Mouse (Mus musculus) thymus, postnatal 0 days (tissue): ENCODE results near the gene Adamts12. TPM values are rescaled to one million over a fixed set of nuclear protein-coding genes. Genes with fewer than 3 reads are reported as not detected.

Source experiments
- DNase-seq: peaks from one replicate; pipeline ENCODE4 v3.0.0-alpha.2; 2015; ENCODE audit warnings: low spot score
- polyA plus RNA-seq: library from polyadenylated mRNA; unstranded; fragments of >200 nt; fragmentation: Nextera tagmentation; extraction: Ambion mirVana; gene quantifications from 2 replicates; pipeline ENCODE4 v1.2.1, GENCODE M21; 2015

The Adamts12 gene
- polyA plus RNA-seq, 1 experiment from 2014 or later: 0.48 TPM

DNA sequence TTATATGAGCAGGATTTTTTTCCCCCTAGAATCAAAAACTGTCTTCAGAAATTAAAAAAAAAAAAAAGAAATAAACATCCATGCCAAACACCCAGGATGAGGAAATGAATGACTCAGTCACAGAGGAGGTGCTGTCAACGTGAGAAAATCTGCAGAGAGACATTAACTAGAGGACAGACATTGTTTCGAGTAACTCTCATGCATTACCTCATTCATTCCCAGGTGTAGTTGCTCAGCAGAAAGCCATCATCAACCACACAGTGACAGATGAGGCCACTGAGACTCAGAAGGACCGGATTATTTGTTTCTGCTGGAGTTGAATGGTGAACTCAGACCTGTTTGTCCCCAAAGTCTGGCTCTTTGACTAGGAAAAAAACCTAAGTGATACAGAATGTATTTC, 81.0 kb downstream of the Adamts12 start:
- no peak for DNase-seq

DNA sequence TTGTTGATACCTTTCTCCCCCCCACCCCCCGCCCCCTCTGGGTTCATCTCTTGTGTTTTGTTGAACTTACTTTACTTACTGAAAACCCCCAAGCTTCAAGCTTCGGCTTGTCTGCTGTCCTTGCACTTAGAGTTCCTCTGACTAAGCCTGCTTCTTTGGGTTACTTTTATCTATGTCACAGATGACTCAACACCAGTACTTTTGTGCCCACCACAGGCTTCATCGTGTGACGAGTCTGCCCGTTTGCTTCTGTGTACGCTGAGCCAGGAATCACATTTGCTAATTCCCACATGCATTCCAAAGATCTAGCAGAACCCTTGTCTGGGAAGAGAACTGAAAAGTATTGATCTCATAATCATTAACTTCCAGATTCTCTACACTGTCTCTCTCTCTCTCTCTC, 94.8 kb downstream of the Adamts12 start:
- DNase-seq: no peak

DNA sequence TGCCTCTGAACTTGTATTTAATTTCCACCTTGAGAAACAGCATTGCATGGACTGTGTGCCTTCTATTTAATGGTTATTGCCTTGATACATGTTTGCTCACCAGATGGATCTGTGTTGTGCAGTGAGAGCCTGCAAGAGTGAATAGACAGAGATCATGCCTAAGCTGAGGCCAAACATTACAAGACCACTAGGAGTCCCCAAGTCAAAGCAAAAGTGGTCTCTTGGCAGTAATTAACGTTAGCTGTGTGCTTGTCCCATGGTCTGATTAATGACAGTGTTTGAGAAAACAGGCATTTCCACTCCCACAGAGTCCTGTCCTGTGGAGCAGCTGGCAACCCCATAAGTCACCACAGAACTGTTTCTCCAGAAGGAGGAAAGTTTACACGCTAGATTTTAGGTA, 96.2 kb downstream of the Adamts12 start:
- DNase-seq: no peak

GRCm38 (mm10) chr15:11165883-11166282, 101.3 kb downstream of the Adamts12 start:
- DNase-seq: no peak

DNA sequence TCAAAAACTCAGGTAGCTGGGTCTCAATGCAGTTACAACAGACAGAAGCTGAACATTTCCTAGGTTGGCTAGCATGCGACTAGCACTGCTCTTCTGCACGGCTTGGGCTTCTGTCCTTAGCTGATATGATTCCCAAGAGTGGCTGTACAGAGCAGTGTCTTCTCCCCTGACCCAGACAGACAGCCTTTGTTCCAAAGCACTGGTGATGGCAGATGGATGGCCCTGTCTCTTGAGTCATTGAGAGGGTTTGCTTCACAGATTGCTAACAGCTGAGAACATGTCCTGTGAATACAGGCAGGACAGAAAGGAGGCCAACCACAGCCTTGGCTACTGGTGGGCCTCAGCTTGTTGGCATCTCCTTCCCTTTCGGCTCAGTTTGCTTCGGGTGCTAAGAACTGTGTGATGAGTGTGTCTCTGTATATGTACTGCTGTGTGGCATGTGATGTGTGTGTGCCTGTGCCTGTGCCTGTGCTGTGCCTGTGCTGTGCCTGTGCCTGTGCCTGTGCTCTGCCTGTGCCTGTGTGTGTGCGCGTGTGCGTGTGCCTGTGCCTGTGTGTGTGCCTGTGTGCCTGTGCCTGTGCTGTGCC, 109.4 kb downstream of the Adamts12 start:
- no peak for DNase-seq

- no peak for DNase-seq
Observed at GRCm38 (mm10) chr15:11174842-11175241, 110.3 kb downstream of the Adamts12 start.

GRCm38 (mm10) chr15:11177448-11177847, 112.9 kb downstream of the Adamts12 start:
- DNase-seq: no peak

- no peak for DNase-seq
Observed at GRCm38 (mm10) chr15:11179751-11180169, 115.2 kb downstream of the Adamts12 start.

DNA sequence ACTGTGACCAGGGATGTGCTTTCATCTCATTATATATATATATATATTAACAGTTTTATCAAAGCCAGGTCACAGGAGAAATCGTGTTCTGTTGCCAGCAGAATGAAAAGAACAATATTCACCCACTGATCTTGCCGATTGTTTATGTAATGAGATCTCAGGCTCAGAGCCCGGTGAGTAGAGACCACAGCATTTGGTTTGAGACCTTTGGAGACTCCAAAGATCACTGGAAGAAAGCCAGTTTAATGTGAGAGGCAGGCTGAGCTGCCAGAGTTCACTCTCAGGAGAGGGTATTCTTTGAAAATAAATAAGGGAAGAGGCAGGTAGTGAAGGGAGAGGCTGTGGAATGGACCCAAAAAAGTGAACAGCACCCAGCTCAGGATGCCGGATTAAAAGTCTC, 122.1 kb downstream of the Adamts12 start:
- no peak for DNase-seq

- no peak for DNase-seq
Observed at GRCm38 (mm10) chr15:11190447-11190846, 125.9 kb downstream of the Adamts12 start.

GRCm38 (mm10) chr15:11192762-11193161, 128.2 kb downstream of the Adamts12 start:
- no peak for DNase-seq

GRCm38 (mm10) chr15:11197051-11197450, 132.5 kb downstream of the Adamts12 start:
- no peak for DNase-seq

- no peak for DNase-seq
Observed at GRCm38 (mm10) chr15:11198246-11198795, 133.7 kb downstream of the Adamts12 start.

DNA sequence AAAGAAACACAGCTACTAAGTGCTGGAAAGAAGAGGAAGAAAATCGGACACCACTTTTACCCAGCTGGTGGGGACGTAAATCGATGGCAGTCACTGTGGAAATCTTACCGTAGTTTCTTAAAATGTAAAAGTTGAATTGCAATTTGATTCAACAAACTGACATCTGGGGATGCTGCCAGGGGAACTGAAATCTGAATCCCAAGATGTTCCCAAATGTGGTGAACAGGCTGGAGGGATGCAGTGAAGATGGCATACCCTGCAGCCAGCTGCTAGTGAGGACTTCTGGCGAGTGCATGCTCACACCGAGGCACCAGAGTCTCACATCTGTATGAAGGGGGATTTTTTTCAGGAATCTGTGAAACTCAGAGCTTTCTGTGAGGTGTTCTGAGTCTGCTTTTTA, 138.5 kb downstream of the Adamts12 start:
- no peak for DNase-seq

- DNase-seq: no peak
Observed at GRCm38 (mm10) chr15:11204934-11205333, 140.3 kb downstream of the Adamts12 start.

DNA sequence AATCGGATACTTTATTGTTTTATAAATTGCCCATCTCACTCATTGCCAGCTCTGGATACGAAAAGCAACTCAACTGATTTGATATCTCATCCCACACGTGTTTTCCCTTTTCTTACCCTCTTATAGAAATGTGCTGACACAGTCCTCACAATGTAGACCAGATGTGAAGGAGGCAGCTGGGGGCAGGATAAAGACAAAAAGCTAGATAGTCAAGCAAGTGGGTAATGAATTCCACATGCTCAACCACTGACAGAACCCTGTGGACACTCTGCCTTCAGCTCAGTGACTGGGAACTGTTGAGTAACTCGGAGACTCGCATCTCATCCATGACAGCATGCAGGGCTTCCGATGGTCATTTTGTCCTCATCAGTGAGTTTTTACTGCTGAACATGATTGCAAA, 146.4 kb downstream of the Adamts12 start:
- DNase-seq: no peak

- no peak for DNase-seq
Observed at GRCm38 (mm10) chr15:11233906-11234632, 169.5 kb downstream of the Adamts12 start.

GRCm38 (mm10) chr15:11240406-11240805, 175.8 kb downstream of the Adamts12 start:
- no peak for DNase-seq

- no peak for DNase-seq
Observed at GRCm38 (mm10) chr15:11241288-11241687, 176.7 kb downstream of the Adamts12 start.

GRCm38 (mm10) chr15:11246402-11246801, 181.8 kb downstream of the Adamts12 start:
- DNase-seq: no peak

GRCm38 (mm10) chr15:11279273-11280080, 214.9 kb downstream of the Adamts12 start:
- DNase-seq: no peak

DNA sequence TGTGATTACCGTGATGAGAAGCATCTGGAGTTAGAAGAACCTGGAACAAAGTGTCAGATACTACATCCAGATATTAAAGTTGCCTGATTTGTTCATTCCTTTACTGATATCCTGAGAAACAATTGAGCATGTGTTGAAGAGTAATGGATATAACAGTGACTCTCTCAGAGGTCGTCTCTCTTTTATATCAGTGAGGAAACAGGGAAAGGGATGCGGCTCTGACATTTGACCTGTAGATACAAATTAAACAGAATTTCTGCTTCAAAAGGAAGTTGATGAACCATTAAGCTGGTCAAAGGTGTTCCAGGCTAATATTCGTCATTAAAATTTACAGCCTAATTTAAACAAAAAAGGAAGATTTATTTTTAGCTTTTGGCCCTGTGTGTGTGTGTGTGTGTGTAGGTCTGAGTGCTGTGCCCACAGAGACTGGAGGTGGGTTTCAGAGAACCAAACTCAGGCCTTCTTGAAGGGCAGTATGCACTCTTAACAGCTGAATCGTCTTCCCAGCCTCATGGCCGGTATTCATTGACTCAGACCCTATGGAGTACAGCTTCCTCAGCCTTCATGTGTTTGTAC, 216.2 kb downstream of the Adamts12 start:
- no peak for DNase-seq
